Mouse (Mus musculus) lung, embryonic 14.5 days (tissue): ENCODE data around the gene Ap1ar. TPM values are rescaled to one million over a fixed set of nuclear protein-coding genes. Genes with fewer than 3 reads are reported as not detected.

ENCODE experiments used
- ATAC-seq: fragments of 200-750 bp; cut with Nextera tagmentation; 2 replicates; pipeline ENCODE4 v1.8.0; 2017; ENCODE audit warnings: mild to moderate bottlenecking, moderate TSS enrichment, moderate library complexity; ENCODE audit not compliant: insufficient read depth
- DNase-seq: peaks from one replicate; pipeline ENCODE4 v3.0.0-alpha.2; 2015
- H3K27ac ChIP-seq: fragments of 300-500 bp; sonication (generic); 2 replicates; pipeline ENCODE4 v1.5.1; 2014; ENCODE audit warnings: low read depth, mild to moderate bottlenecking, moderate library complexity
- H3K27me3 ChIP-seq: fragments of 300-500 bp; sonication (generic); 2 replicates; pipeline ENCODE4 v1.6.1; 2014; ENCODE audit warnings: low read length, control low read depth; ENCODE audit not compliant: insufficient read depth
- H3K36me3 ChIP-seq: fragments of 300-500 bp; sonication (generic); 2 replicates; pipeline ENCODE4 v1.6.1; 2014; ENCODE audit warnings: control low read depth; ENCODE audit not compliant: insufficient read depth
- H3K4me1 ChIP-seq: fragments of 300-500 bp; sonication (generic); 2 replicates; pipeline ENCODE4 v1.6.1; 2014; ENCODE audit warnings: antibody characterized with exemption, control low read depth; ENCODE audit not compliant: insufficient read depth
- H3K4me2 ChIP-seq: fragments of 300-500 bp; sonication (generic); 2 replicates; pipeline ENCODE4 v1.6.1; 2014; ENCODE audit warnings: mild to moderate bottlenecking
- H3K4me3 ChIP-seq: fragments of 300-500 bp; sonication (generic); 2 replicates; pipeline ENCODE4 v1.5.1; 2014; ENCODE audit warnings: low read depth, low read length
- H3K9ac ChIP-seq: fragments of 300-500 bp; sonication (generic); 2 replicates; pipeline ENCODE4 v1.6.1; 2014
- H3K9me3 ChIP-seq: fragments of 300-500 bp; sonication (generic); 2 replicates; pipeline ENCODE4 v1.6.1; 2016; ENCODE audit warnings: low read depth, low read length, control low read depth
- CTCF ChIP-seq: IDR thresholded peaks from 2 replicates; pipeline ENCODE4 v1.5.1; 2016; ENCODE audit warnings: antibody characterized with exemption, low read depth
- WGBS: fragments of 180-500 bp; shearing (Covaris S2); extraction: QIAGEN DNeasy Blood & Tissue Kit; methylation state at CpG from one replicate; pipeline ENCODE4 v1.1.7; 2014; 5-methylcytosine and 5-hydroxymethylcytosine counted together
- polyA plus RNA-seq: library from polyadenylated mRNA; unstranded; fragments of >200 nt; fragmentation: Nextera tagmentation; extraction: Ambion mirVana; gene quantifications from 2 replicates; pipeline ENCODE4 v1.2.1, GENCODE M21; 2014

Ap1ar gene
- polyA plus RNA-seq, 1 experiment from 2014 or later = 69.5 TPM

- Histone ChIP-seq H3K4me3 (no peak overlapping the region), H3K36me3 (no peaks in the 10 kb centered on the region), H3K9ac (no peak overlapping the region), H3K4me2 (no peak overlapping the region), H3K27ac (no peak overlapping the region), H3K9me3 (no peaks in the 10 kb centered on the region; the same call in 1 of the 2 replicates), H3K27me3 (no peaks in the 10 kb centered on the region), H3K4me1 (no peaks in the 10 kb centered on the region)
- 0 out of 2 replicates have a peak, but pooled peaks have one; percentile 17 for TF ChIP-seq CTCF
- DNase-seq (no peak), ATAC-seq (no peak)
- WGBS = 96% methylated on average over 3 of the region's 3 CpGs
Measured at GRCm38 (mm10) chr3:127795762-127796161, 41.6 kb downstream of the Ap1ar start.

- ATAC-seq = no peak
- WGBS = 84% methylated on average over 7 of the region's 7 CpGs
- no peak for DNase-seq
Measured at GRCm38 (mm10) chr3:127793022-127793421, 44.3 kb downstream of the Ap1ar start.

GRCm38 (mm10) chr3:127791595-127792561 is 45.4 kb downstream of the Ap1ar start:
- Histone ChIP-seq H3K27me3 (peaks cover 18% of the 10 kb centered on the region), H3K4me1 (no peaks in the 10 kb centered on the region), H3K27ac (no peak overlapping the region), H3K4me2 (peak overlapping the region; percentile 99), H3K36me3 (no peaks in the 10 kb centered on the region), H3K4me3 (peak overlapping the region; percentile 56), H3K9me3 (no peaks in the 10 kb centered on the region; the same call in 1 of the 2 replicates), H3K9ac (no peak overlapping the region)
- TF ChIP-seq CTCF = no peak
- ATAC-seq (no peak), DNase-seq (no peak)
- WGBS = 35% methylated on average over 4 of the region's 4 CpGs

More at GRCm38 (mm10) chr3:127793022-127793421, 44.3 kb downstream of the Ap1ar start:
- TF ChIP-seq CTCF = no peak
- Histone ChIP-seq H3K27me3 (peaks cover 16% of the 10 kb centered on the region), H3K27ac (no peak overlapping the region), H3K4me1 (no peaks in the 10 kb centered on the region), H3K9ac (no peak overlapping the region), H3K36me3 (no peaks in the 10 kb centered on the region), H3K4me3 (no peak overlapping the region), H3K9me3 (no peaks in the 10 kb centered on the region; the same call in 1 of the 2 replicates), H3K4me2 (no peak overlapping the region)

- TF ChIP-seq CTCF = no peak
- Histone ChIP-seq H3K4me3 (peak overlapping the region; percentile 56), H3K4me1 (no peaks in the 10 kb centered on the region), H3K27me3 (peaks cover 18% of the 10 kb centered on the region), H3K27ac (no peak overlapping the region), H3K9me3 (no peaks in the 10 kb centered on the region; the same call in 1 of the 2 replicates), H3K9ac (peak overlapping the region; percentile 67), H3K4me2 (peak overlapping the region; percentile 99), H3K36me3 (no peaks in the 10 kb centered on the region)
- peak; percentile 24 for DNase-seq
- ATAC-seq = no peak
- WGBS = 2% methylated on average over 15 of the region's 15 CpGs
Measured at GRCm38 (mm10) chr3:127791056-127791483, 46.3 kb downstream of the Ap1ar start.

GRCm38 (mm10) chr3:127790234-127791055 is 46.9 kb downstream of the Ap1ar start:
- no peak for TF ChIP-seq CTCF
- H3K4me3 ChIP-seq = peak overlapping the region; percentile 56
- H3K27me3 ChIP-seq = peaks cover 18% of the 10 kb centered on the region
- no peaks in the 10 kb centered on the region for H3K9me3 ChIP-seq
- peak; percentile 78 for ATAC-seq
- no peaks in the 10 kb centered on the region for H3K36me3 ChIP-seq
- H3K4me1 ChIP-seq = no peaks in the 10 kb centered on the region
- peak; percentile 79 for DNase-seq
- H3K4me2 ChIP-seq = peak overlapping the region; percentile 99
- WGBS = 1% methylated on average over 36 of the region's 36 CpGs
- H3K9ac ChIP-seq = peak overlapping the region; percentile 67
- H3K27ac ChIP-seq = peak overlapping the region; percentile 74

- Histone ChIP-seq H3K9me3 (no peaks in the 10 kb centered on the region), H3K27ac (peak within 1 kb of the TSS; percentile 74), H3K27me3 (peaks cover 18% of the 10 kb centered on the region), H3K4me3 (peak within 1 kb of the TSS; percentile 56), H3K36me3 (no peaks in the 10 kb centered on the region), H3K4me2 (peak within 1 kb of the TSS; percentile 99), H3K9ac (peak within 1 kb of the TSS; percentile 67), H3K4me1 (no peaks in the 10 kb centered on the region)
- 1% methylated on average over 44 of the region's 44 CpGs for WGBS
- ATAC-seq (peak; percentile 59), DNase-seq (peak; percentile 63)
- TF ChIP-seq CTCF = peak; percentile 19; the same call in 1 of the 2 replicates
Measured at GRCm38 (mm10) chr3:127789500-127790191, 47.7 kb downstream of the Ap1ar start, which contains the start of gene Tifa. Tifa (plus strand) TSS chr3:127789805.
